In the genomic region with DNA sequence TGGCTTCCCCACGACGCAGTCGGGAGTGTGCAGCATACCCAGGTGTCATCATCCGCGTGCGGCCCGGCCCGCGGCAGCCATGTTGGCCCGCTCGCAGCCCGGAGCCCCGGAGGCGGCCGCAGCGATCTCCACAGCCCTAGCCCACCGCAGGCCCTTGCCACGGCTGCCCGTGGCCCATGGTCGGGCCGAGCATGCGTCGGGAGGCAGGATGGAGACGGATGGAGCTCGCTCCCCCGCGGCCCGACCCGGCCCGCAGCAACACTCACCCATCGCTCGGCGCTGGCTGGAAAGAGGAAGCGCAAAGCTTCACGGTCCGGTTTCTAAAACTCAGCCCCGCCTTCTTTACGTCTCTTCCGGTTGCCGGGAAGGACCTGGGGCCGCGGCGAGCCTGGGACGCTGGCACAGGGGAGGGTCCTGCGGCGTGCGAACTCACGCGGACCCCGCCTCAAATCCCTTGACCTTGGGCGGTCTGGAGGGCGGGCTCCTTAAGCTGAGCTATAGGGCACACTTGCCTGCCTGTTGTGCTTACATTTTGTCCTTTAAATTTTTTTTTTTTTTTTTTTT, we compare ENCODE assay signal across 8 mouse cellular contexts. TPM values are rescaled to one million over a fixed set of nuclear protein-coding genes. Genes with fewer than 3 reads are reported as not detected.
DNase-seq lines count a peak whose midpoint lies in the region; ATAC-seq and TF ChIP-seq lines count a peak whose summit lies in the region.

Gene Rps8, minus strand, starts transcription at position 452 of the 564 bp plus-strand sequence.

- peaks cover 65% of the 10 kb centered on the region for H3K36me3 ChIP-seq in heart, embryonic 10.5 days
- H3K36me3 ChIP-seq in kidney, embryonic 15.5 days = peaks cover 65% of the 10 kb centered on the region
- H3K36me3 ChIP-seq in liver, embryonic 11.5 days (ENCODE audit: control insufficient read depth, insufficient read depth, low read length) = peaks cover 45% of the 10 kb centered on the region
- H3K36me3 ChIP-seq in stomach, embryonic 14.5 days (ENCODE audit: control insufficient read depth, insufficient read depth, low read length) = peaks cover 48% of the 10 kb centered on the region

- H3K4me1 ChIP-seq in bone marrow macrophage, adult 2 months (ENCODE audit: control insufficient read depth, insufficient read depth, low read length) = peaks cover 12% of the 10 kb centered on the region
- H3K4me1 ChIP-seq in embryonic fibroblast, embryonic 13.5 days (ENCODE audit: control insufficient read depth, insufficient read depth, low read length) = peaks cover 14% of the 10 kb centered on the region
- H3K4me1 ChIP-seq in heart, embryonic 10.5 days = peaks cover 25% of the 10 kb centered on the region; the same call in 1 of the 2 replicates
- H3K4me1 ChIP-seq in kidney, embryonic 15.5 days = peaks cover 26% of the 10 kb centered on the region
- H3K4me1 ChIP-seq in liver, embryonic 11.5 days (replicated peaks; ENCODE audit: control insufficient read depth, insufficient read depth, low read length) = peaks cover 25% of the 10 kb centered on the region
- peaks cover 14% of the 10 kb centered on the region; the same call in 1 of the 2 replicates for H3K4me1 ChIP-seq in stomach, embryonic 14.5 days (ENCODE audit: control insufficient read depth, insufficient read depth, low read length)

- H3K4me2 ChIP-seq in kidney, embryonic 15.5 days = peak within 1 kb of the TSS; percentile 80
- peak within 1 kb of the TSS; percentile 83 for H3K4me2 ChIP-seq in liver, embryonic 11.5 days
- peak within 1 kb of the TSS; percentile 63 for H3K4me2 ChIP-seq in stomach, embryonic 14.5 days (replicated peaks; ENCODE audit: low read depth, low read length)

- peak within 1 kb of the TSS; percentile 99 for H3K9ac ChIP-seq in kidney, embryonic 15.5 days
- peak within 1 kb of the TSS; percentile 100 for H3K9ac ChIP-seq in liver, embryonic 11.5 days (ENCODE audit: low read depth, low read length)
- peak within 1 kb of the TSS; percentile 99 for H3K9ac ChIP-seq in stomach, embryonic 14.5 days (replicated peaks; ENCODE audit: low read depth, low read length)

- peak; percentile 84 to 87 for DNase-seq in B cell, adult 2 months
- peak; percentile 96 for DNase-seq in heart, embryonic 10.5 days (ENCODE audit: low spot score)
- peak; percentile 88 for DNase-seq in liver, embryonic 11.5 days (ENCODE audit: low spot score)
- DNase-seq in naive thymus-derived CD4-positive, alpha-beta T cell, adult 2 months (ENCODE audit: low read depth) = peak; percentile 88

- peak; percentile 94 for ATAC-seq in kidney, embryonic 15.5 days (replicated peaks; ENCODE audit: low FRiP score)
- peak; percentile 90 for ATAC-seq in liver, embryonic 11.5 days (replicated peaks; ENCODE audit: low FRiP score)
- peak; percentile 91 for ATAC-seq in stomach, embryonic 14.5 days (ENCODE audit: insufficient number of reproducible peaks, insufficient read depth, low FRiP score, low read depth)

- no peaks in the 10 kb centered on the region for H3K9me3 ChIP-seq in heart, embryonic 10.5 days
- H3K9me3 ChIP-seq in kidney, embryonic 15.5 days (replicated peaks) = no peaks in the 10 kb centered on the region
- H3K9me3 ChIP-seq in liver, embryonic 11.5 days (ENCODE audit: control insufficient read depth, low read length) = no peaks in the 10 kb centered on the region
- H3K9me3 ChIP-seq in stomach, embryonic 14.5 days (ENCODE audit: control insufficient read depth, low read depth, low read length) = no peaks in the 10 kb centered on the region

- no peaks in the 10 kb centered on the region for H3K27me3 ChIP-seq in heart, embryonic 10.5 days (ENCODE audit: insufficient read depth, poor library complexity, severe bottlenecking)
- H3K27me3 ChIP-seq in kidney, embryonic 15.5 days = no peaks in the 10 kb centered on the region
- H3K27me3 ChIP-seq in liver, embryonic 11.5 days (replicated peaks; ENCODE audit: control insufficient read depth, insufficient read depth, low read length) = no peaks in the 10 kb centered on the region
- H3K27me3 ChIP-seq in stomach, embryonic 14.5 days (ENCODE audit: control insufficient read depth, insufficient read depth, low read length) = no peaks in the 10 kb centered on the region

- no peak for TF ChIP-seq CTCF in bone marrow macrophage, adult 2 months (IDR thresholded peaks at IDR 0.05; ENCODE audit: low read depth, low read length)
- TF ChIP-seq CTCF in embryonic fibroblast, embryonic 13.5 days (IDR thresholded peaks at IDR 0.05; ENCODE audit: borderline replicate concordance, insufficient read depth, low read length) = no peak

- peak within 1 kb of the TSS; percentile 81 for H3K27ac ChIP-seq in bone marrow macrophage, adult 2 months (ENCODE audit: insufficient read depth, low read depth, low read length)
- H3K27ac ChIP-seq in embryonic fibroblast, embryonic 13.5 days (ENCODE audit: insufficient read depth, low read length) = peak within 1 kb of the TSS; percentile 83
- peak within 1 kb of the TSS; percentile 99 for H3K27ac ChIP-seq in heart, embryonic 10.5 days
- peak within 1 kb of the TSS; percentile 95 for H3K27ac ChIP-seq in kidney, embryonic 15.5 days
- peak within 1 kb of the TSS; percentile 97 for H3K27ac ChIP-seq in liver, embryonic 11.5 days (ENCODE audit: low read depth, low read length)
- H3K27ac ChIP-seq in stomach, embryonic 14.5 days (ENCODE audit: low read length) = peak within 1 kb of the TSS; percentile 95

- 0% methylated on average over 52 of the region's 52 CpGs for WGBS in heart, embryonic 10.5 days
- under 1% methylated on average over 52 of the region's 52 CpGs for WGBS in kidney, embryonic 15.5 days
- WGBS in liver, embryonic 11.5 days = under 1% methylated on average over 52 of the region's 52 CpGs
- under 1% methylated on average over 52 of the region's 52 CpGs for WGBS in stomach, embryonic 14.5 days

- 0 out of 2 replicates have a peak, but pooled peaks have one; percentile 38 for TF ChIP-seq POLR2A in bone marrow macrophage, adult 2 months (IDR thresholded peaks at IDR 0.05; ENCODE audit: borderline replicate concordance, low read depth, low read length)
- peak; percentile 95 for TF ChIP-seq POLR2A in embryonic fibroblast, embryonic 13.5 days (IDR thresholded peaks at IDR 0.05; ENCODE audit: low read depth, low read length)

- H3K4me3 ChIP-seq in bone marrow macrophage, adult 2 months (ENCODE audit: insufficient read depth, low read length) = peak within 1 kb of the TSS; percentile 77
- peak within 1 kb of the TSS; percentile 75 for H3K4me3 ChIP-seq in embryonic fibroblast, embryonic 13.5 days (ENCODE audit: insufficient read depth, low read length)
- H3K4me3 ChIP-seq in heart, embryonic 10.5 days = peak within 1 kb of the TSS; percentile 99
- peak within 1 kb of the TSS; percentile 96 for H3K4me3 ChIP-seq in kidney, embryonic 15.5 days (replicated peaks)
- peak within 1 kb of the TSS; percentile 99 for H3K4me3 ChIP-seq in liver, embryonic 11.5 days (ENCODE audit: low read depth, low read length)
- peak within 1 kb of the TSS; percentile 97 for H3K4me3 ChIP-seq in stomach, embryonic 14.5 days (ENCODE audit: low read depth, low read length)

RNA-seq across cellular contexts. Expression of gene Rps8, which starts in this region (rescaled TPM):
- polyA plus RNA-seq in bone marrow macrophage, adult 2 months (2012; ENCODE audit: insufficient read depth, insufficient read length, missing spikeins) = 1,158 and 1,548 TPM in 2 replicates
- 1,876 and 2,108 TPM in 2 replicates for polyA plus RNA-seq in embryonic fibroblast, embryonic 13.5 days (2011; ENCODE audit: insufficient read length, low read depth, missing spikeins)
- 638 and 783 TPM in 2 replicates for polyA plus RNA-seq in heart, embryonic 10.5 days (2016; fragmentation: Nextera tagmentation; extraction: Ambion mirVana)
- 1,027 and 1,077 TPM in 2 replicates for polyA plus RNA-seq in kidney, embryonic 15.5 days (2015; fragmentation: Nextera tagmentation; extraction: Ambion mirVana)
- 1,349 and 1,481 TPM in 2 replicates for polyA plus RNA-seq in liver, embryonic 11.5 days (2014; fragmentation: Nextera tagmentation; extraction: Ambion mirVana)
- polyA plus RNA-seq in stomach, embryonic 14.5 days (2014; fragmentation: Nextera tagmentation; extraction: Ambion mirVana) = 1,401 and 1,488 TPM in 2 replicates

Comparison
In these comparisons a context has a peak if more than half of its experiments do, and no peak if none do; other contexts are left out.
1. Peak in every context shown above with its lines: DNase-seq, ATAC-seq, H3K4me3 ChIP-seq and H3K27ac ChIP-seq.